Mouse (Mus musculus) ovary, postnatal 36 days (tissue): ENCODE measurements at regions not wholly inside any gene's neighbourhood (a gene's known extent, or its start where the extent isn't known, plus 50 kb on each side); places are given as distances from the start of the nearest gene placed in this dataset.

ENCODE experiments used
- DNase-seq: peaks from one replicate; pipeline ENCODE4 v3.0.0; 2022; ENCODE audit warnings: low spot score, mixed read lengths

DNA sequence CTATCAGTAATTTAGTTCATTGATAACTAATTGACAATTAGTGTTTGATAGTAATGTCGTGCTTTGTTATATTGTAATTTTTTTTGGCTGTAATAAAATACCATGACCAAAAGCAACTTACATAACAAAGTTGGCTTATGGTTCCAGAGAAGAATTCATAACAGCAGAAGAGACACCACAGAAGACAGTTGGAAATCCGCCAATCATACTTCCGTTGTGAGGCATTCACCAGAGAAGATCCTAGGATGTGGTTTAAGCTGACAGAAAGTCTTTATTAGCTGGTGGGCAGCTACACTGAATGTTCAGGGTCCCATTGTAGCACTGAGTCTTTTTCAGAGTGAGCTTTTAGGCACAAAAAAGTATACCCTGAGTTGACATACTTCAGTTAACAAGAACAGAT lies 109.9 kb downstream of the Sec23a start:
- no peak for DNase-seq

DNA sequence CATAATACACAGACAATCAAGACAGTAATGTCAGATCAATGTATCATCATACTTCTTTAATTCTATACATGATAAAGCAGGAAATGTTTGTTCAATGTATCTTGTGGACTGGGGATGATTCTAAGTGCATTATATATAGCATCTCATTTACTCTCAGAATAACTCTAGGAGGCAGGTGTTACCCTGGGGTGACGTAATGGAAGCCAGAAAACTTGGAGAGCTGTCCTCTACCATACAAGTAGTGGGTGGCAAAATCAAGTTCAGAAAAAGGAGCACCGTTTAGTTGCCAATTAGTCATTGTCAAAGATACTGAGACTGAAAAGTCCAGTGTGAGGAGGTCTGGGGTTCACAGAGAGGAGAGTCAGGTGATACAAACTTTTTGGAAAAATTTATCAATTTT lies 136.0 kb downstream of the Sec23a start:
- DNase-seq: no peak

DNA sequence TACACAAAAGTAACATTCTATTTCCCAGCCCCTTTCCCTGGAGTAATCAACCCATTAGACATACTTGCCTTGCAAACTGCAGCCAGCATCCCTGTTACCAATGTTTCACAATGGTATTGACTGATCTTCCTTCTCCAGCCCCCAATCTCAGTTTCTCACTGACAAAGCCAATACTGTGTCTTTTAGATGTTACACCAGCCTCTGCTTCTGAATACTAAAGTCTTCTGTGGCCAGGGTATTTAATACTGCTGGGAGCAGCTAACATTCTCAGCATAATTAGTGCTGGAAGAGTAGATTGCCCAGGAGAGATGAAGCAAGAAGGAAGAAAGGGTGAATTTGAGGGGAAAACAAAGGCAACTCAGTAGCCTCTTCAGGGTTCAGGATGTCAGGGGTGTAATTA lies 139.4 kb downstream of the Sec23a start:
- no peak for DNase-seq

DNA sequence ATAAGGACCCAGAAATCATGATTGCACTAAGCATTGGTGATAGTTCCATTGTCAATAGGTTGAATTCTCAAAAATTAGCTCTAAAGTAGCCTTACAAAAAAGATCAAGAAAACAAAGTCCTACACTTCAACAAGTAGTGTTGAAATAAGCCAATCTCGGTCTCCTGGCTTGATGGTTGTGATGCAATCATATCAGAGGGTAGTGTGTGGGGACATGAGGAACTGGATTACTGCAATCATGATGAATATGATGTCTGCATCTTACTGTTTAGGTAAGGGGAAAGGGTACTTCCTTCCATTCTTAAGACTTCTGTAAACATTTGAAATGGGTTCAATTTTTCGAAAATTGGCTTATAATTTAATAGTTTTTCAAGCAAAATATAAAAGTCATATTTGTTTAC lies 155.3 kb downstream of the Sec23a start:
- no peak for DNase-seq

DNA sequence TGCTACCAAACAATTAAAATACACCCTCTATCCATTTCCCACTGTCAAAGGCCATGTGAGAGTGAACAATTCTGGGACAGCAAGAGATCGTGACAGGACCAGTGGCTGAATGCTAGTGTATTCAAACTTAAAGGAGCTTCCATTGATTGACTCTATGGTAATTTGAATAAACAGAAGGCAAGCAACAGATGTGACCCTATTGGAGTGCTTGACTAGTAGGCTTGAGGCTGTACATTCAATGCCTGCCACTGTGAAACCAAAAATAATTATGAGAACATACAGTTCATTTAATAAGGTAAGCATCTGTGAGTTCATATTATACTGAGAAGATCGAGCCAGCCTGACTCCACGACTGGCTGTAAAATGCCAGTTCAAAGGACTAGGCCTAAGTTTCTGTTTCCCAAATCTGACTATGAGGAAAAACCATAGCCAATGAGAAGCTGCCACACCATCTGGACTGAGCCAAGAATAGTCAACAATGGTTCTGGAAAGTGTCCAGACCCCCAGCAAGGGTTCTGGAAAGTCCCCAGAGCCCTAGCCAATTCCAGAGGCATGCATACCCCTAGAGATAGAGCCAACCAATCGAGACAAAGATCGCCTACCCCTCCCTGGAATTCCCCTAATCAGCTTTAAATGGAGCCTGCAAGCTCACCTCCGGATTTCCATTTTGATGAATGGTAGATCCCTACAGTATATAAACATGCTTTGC lies 160.0 kb downstream of the Sec23a start:
- no peak for DNase-seq

DNA sequence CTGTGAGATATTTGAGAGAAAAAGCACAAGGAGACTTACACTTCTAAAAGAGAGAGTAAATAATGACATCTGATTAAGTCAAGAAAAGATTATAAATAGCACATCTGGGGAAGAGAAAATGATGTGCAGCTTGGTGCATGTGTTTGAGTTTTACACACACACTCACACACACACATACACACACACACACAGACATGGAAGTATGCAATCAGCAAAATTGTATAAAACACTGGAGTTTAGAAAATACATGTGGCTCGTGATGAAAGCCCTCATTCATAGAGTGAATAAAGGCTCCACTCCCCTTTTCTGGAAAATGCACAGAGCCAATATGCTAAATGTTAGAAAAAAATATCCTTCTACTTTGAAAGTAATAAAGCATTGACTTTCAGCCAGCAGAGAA lies 182.2 kb downstream of the Sec23a start:
- DNase-seq: no peak

DNA sequence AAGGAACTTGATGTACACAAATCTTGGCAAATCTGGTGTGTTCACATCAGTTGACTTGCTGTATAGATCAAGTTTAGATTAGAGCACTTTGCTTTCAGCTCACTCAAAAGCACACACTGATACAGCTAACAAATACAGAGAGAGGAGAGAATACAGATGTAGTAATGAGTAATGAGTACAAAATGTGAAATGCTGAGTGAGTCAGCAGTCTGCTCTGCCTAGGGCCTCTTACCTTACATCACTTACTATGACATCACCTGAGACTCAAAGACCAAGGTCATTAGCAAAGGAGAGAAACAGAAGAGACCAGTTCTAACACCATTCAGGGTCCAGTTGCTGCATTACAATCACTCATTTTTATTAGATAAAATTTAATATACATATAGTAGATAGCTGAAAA lies 184.0 kb downstream of the Sec23a start:
- DNase-seq: no peak

DNA sequence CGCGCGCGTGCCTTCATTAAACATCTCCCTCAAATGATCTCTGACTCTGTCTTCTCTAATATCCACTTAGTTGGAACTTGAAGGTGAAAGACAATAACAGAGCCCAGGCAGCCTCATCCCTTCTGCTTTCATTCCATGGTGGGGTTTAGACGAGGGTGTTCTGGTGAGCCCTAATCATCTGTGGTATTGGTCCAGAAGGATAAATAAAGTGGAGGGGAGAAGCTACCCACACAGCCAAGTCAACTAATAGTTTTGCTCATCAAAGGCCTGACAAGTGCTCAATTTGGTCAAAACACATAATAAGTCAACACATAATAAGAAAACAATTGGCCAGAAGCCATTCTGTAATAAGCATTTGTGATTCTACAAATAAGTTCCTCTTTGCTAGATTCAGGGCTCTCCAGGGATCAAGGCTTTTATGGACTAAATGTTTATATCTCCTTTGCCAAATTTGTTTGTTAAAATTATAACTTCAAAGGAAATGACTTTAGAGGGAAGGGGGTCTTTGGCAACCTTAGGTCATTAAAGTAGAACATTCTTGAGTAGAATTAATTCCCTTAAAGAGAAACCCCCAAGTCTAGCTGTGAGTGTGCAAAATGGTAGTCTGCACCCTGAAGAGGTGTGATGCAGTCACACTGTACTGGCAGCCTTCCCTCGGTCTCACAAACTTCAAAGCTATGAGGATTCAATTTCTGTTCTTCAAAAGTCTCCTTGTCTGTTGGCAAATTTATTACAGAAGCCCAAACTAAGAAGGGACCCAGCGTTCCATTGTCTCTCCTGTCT lies 186.5 kb downstream of the Sec23a start:
- DNase-seq: no peak

DNA sequence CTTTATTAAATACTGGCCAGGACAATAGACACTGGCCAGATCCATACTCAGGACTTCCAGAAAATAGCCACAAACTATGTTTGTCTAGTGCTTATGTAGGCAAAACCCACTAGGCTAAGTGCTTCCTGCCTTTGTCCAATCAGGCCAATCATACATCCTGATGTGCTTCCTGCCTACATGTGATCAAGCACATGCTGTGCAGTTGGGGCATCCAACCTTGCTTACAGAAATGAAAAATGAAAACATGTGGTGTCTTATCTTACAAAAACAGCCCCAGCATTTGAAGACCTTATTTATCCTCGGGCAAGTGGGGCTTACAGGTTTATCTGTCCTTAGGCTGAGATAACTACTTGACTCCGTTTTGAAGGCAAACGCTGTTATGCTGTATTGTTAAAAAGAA lies 188.8 kb downstream of the Sec23a start:
- no peak for DNase-seq

DNA sequence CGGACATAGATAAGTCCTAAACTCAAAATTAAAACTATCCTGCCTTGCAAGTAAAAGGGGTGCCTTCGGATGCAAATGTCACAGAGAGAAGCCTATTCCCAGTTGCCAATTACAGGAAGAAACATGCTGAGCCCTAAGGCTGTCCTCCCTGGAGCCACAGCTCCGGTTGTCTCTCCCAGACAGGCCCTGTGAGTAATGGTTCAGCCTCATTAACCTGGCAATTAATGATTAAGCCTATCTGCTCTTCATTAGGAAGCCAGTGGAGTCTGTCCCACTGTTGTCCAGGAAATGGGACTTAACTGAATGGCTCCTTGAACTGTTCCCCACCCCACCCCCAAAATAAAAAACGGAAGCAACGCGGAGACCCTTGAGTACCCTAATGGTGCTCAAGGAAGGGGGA lies 207.7 kb downstream of the Sec23a start:
- DNase-seq: no peak

DNA sequence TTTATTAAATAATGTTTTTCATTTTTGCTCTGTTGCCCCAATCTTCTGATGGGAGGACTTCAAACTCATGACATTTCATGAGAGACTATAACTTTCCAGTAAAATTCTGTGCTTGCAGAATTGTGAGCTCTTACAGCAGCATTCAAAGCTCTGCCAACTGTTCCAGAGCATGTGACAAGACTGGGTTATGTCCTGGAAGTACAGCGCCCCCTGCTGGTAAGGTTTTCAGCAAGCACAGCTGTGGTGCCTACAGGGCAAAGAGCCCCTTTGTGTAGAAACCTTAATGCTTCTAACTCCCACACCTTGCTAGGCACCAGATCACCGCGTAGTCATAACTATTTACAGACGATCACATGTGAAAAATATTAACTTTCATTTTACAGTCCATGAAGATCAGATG lies 209.4 kb downstream of the Sec23a start:
- peak; percentile 77 for DNase-seq
